Mouse (Mus musculus): ENCODE measurements around the gene Abcb11. TPM values are rescaled to one million over a fixed set of nuclear protein-coding genes. Genes with fewer than 3 reads are reported as not detected.

Abcb11 gene
- total RNA-seq, 4 experiments from 2014 or later: not detected

DNA sequence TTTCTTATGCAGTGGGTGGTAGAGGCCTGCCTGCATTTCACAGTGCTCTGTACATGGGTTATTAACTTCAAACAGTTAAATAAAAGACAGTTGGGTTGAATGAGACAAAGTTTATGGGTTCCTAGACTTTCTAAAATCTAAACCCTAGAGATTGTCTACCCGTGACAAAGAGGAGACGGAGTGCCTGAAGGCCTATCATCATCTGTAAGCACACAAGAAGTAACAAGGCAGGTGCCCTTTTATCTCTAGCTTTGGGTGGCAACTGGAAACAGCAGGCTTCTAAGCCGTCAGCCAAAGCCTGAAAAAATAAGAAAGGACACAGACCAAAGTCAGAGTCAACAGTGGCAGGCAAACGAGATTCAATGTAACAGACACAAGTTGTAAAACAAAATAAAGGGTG is 153.2 kb downstream of the Abcb11 start:
- no peak for DNase-seq (ENCODE audit: low spot score in 2 of 2)

GRCm38 (mm10) chr2:69188732-69189131 is 153.7 kb downstream of the Abcb11 start:
- DNase-seq (ENCODE audit: low spot score in 2 of 2): peak; percentile 13 to 22

Other genes with a start within 250 kb of the Abcb11 start
- 1 to 10 TPM; 3.2 to 6.0 (median 4.2) TPM for gene Nostrin, start 206.8 kb downstream of the Abcb11 start, total RNA-seq (2022)
- under 1 TPM; 0.41 to 0.89 (median 0.51) TPM for gene Spc25, start 136.4 kb downstream of the Abcb11 start, total RNA-seq (2022)
- not detected for gene G6pc2, start 131.5 kb downstream of the Abcb11 start, total RNA-seq (2022)
- gene Dhrs9, start 37.8 kb upstream of the Abcb11 start, total RNA-seq (2022): not detected
- 1 to 10 TPM in 1 of 4 experiments, under 1 TPM in 3; 0.45 to 1.0 (median 0.66) TPM for gene Lrp2, start 243.4 kb upstream of the Abcb11 start, total RNA-seq (2022)

Measured in layer of hippocampus, adult 8-10 months (tissue).